Mouse (Mus musculus): ENCODE data around the gene Gm20388.

DNA sequence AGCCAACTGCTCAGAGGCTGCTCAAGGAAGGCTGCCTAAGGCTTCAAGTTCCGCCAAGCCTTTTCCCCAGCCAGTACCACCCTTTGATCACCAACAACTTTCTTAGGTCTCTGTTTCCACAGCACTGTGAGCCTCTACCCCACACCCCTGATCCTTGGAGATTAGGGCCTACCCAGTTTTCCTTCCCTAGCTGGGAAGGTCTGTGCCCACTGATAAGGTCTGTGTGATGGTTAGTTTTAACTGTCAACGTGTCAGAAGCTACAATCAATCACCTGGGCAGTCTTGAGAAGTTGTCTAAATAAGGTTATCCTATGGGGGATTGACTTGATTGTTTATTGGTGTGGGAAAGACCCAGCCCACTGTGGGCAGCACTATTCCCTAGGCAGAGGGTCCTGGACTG lies 2627.2 kb downstream of the Gm20388 start:
- TF ChIP-seq CTCF (conservative IDR thresholded peaks at IDR 0.05; ENCODE audit: insufficient read depth, insufficient read length, low read depth, low read length) = no peak
- TF ChIP-seq POLR2A (IDR thresholded peaks at IDR 0.05; ENCODE audit: low read depth, low read length) = no peak

All from kidney, adult 2 months (tissue).